Mouse (Mus musculus): Measurements from ENCODE around the gene Tmem212. TPM values are rescaled to one million over a fixed set of nuclear protein-coding genes. Genes with fewer than 3 reads are reported as not detected.

Gene Tmem212
- polyA plus RNA-seq, 2 experiments: not detected

DNA sequence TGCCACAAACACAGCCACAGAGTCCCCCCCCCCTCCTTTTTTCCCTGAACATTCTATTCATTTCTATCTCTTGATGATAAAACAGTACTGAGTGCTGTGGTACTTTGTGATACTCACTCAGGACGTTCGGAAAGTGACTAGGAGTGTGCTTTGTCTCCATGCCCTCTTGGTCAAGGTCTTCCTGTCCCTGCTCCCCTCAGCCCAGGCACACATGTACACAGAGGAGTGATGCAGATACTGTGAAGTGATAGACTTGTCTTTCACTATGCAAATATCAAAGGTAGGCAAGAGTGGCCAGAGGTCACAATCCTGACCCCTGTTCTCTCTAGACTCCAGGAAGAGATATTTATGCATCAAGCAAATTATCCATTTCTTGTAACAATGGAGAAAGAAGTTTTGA, 11.1 kb upstream of the Tmem212 start:
- ATAC-seq (ENCODE audit: low FRiP score, low read depth) (no peak), DNase-seq (ENCODE audit: low spot score) (no peak)
- H3K4me3 ChIP-seq (replicated peaks; ENCODE audit: low read length): no peak overlapping the region
- no peak for TF ChIP-seq POLR2A (IDR thresholded peaks at IDR 0.05; ENCODE audit: borderline replicate concordance, extremely low read depth, insufficient read depth, insufficient read length)
- no peaks in the 10 kb centered on the region for H3K27me3 ChIP-seq (ENCODE audit: control insufficient read depth, insufficient read depth, low read length)
- H3K4me2 ChIP-seq (replicated peaks; ENCODE audit: low read depth, low read length, severe bottlenecking): no peak overlapping the region
- H3K36me3 ChIP-seq (ENCODE audit: control insufficient read depth, insufficient read depth, low read length): no peaks in the 10 kb centered on the region
- 70% methylated on average over 2 of the region's 2 CpGs for WGBS
- H3K27ac ChIP-seq (replicated peaks; ENCODE audit: low read depth, low read length): no peak overlapping the region
- H3K9me3 ChIP-seq (ENCODE audit: control insufficient read depth, low read length): peaks cover 4% of the 10 kb centered on the region; the same call in 1 of the 2 replicates
- H3K9ac ChIP-seq (ENCODE audit: low read depth, low read length, severe bottlenecking): no peak overlapping the region
- H3K4me1 ChIP-seq (ENCODE audit: control insufficient read depth, insufficient read depth, low read length): no peaks in the 10 kb centered on the region

DNA sequence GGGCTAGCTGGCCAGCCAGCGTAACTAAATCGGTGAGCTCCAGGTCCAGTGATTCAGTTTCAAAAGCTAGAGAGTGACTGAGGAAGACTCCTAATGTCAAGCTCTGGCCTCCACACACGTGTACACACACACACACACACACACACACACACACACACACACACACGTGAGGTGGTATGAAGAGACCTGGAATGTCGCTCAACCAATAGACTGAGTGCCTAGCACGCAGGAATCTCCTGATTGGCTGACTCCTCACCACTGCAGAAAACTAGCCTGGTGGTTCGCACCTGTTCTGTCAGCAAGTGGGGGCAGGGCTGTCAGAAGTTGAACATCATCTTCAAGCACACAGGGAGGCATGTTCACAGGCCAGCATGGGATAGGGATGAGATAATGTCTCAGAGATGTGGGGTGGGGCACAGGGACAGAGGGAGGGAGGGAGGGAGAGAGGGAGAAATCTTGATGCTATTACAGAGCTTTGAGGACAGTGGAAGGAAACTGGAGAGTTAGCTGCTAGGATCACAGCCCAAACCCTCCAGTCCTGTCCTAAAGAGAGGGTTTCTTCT, 10.6 kb upstream of the Tmem212 start:
- Histone ChIP-seq H3K4me2 (replicated peaks; ENCODE audit: low read depth, low read length, severe bottlenecking) (no peak overlapping the region), H3K27me3 (ENCODE audit: control insufficient read depth, insufficient read depth, low read length) (no peaks in the 10 kb centered on the region), H3K4me1 (ENCODE audit: control insufficient read depth, insufficient read depth, low read length) (no peaks in the 10 kb centered on the region), H3K9ac (ENCODE audit: low read depth, low read length, severe bottlenecking) (no peak overlapping the region), H3K27ac (replicated peaks; ENCODE audit: low read depth, low read length) (no peak overlapping the region), H3K4me3 (replicated peaks; ENCODE audit: low read length) (no peak overlapping the region), H3K36me3 (ENCODE audit: control insufficient read depth, insufficient read depth, low read length) (no peaks in the 10 kb centered on the region), H3K9me3 (ENCODE audit: control insufficient read depth, low read length) (peaks cover 4% of the 10 kb centered on the region; the same call in 1 of the 2 replicates)
- ATAC-seq (ENCODE audit: low FRiP score, low read depth) (peak; percentile 53; the same call in 1 of the 2 replicates), DNase-seq (ENCODE audit: low spot score) (peak; percentile 14)
- 74% methylated on average over 7 of the region's 7 CpGs for WGBS
- TF ChIP-seq POLR2A (IDR thresholded peaks at IDR 0.05; ENCODE audit: borderline replicate concordance, extremely low read depth, insufficient read depth, insufficient read length): no peak

DNA sequence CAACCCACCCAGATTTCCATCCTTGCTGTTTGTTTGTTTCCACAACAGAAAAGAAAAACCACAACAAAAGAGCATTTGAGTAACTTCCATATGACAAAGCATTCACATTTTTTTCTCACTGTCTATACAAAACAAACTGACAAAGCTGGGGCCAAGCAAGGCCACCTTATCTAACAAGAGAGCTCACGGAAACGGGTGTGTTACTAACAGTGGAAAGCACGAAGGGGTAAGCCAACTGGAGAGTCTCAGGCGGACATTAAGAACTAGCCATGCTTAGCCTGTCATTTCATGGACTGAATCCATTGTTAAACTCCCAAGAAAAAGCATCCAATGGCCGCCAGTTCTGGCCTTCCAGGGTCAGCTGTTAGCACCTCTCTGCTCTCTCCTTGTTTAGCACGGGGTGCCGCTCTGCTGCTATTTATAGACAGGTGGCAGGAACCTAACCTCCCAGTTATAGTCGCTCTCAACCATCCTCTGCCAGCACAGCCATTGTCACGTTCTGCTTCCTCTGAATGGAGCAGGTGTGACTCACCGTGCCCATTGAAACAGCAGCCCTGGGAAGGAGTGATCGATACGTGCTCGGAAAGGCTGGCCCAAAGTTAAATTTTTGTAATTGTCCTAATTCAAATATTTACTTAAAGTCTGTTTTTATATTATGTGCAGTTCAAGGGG, 8.6 kb upstream of the Tmem212 start:
- H3K4me2 ChIP-seq (replicated peaks; ENCODE audit: low read depth, low read length, severe bottlenecking): no peak overlapping the region
- no peaks in the 10 kb centered on the region for H3K27me3 ChIP-seq (ENCODE audit: control insufficient read depth, insufficient read depth, low read length)
- no peak for TF ChIP-seq POLR2A (IDR thresholded peaks at IDR 0.05; ENCODE audit: borderline replicate concordance, extremely low read depth, insufficient read depth, insufficient read length)
- H3K27ac ChIP-seq (replicated peaks; ENCODE audit: low read depth, low read length): no peak overlapping the region
- H3K4me1 ChIP-seq (ENCODE audit: control insufficient read depth, insufficient read depth, low read length): no peaks in the 10 kb centered on the region
- H3K4me3 ChIP-seq (replicated peaks; ENCODE audit: low read length): no peak overlapping the region
- 73% methylated on average over 13 of the region's 13 CpGs for WGBS
- H3K36me3 ChIP-seq (ENCODE audit: control insufficient read depth, insufficient read depth, low read length): no peaks in the 10 kb centered on the region
- no peak for DNase-seq (ENCODE audit: low spot score)
- H3K9ac ChIP-seq (ENCODE audit: low read depth, low read length, severe bottlenecking): no peak overlapping the region
- ATAC-seq (ENCODE audit: low FRiP score, low read depth): 0 out of 2 replicates have a peak, but pooled peaks have one; percentile 26
- peaks cover 4% of the 10 kb centered on the region; the same call in 1 of the 2 replicates for H3K9me3 ChIP-seq (ENCODE audit: control insufficient read depth, low read length)

DNA sequence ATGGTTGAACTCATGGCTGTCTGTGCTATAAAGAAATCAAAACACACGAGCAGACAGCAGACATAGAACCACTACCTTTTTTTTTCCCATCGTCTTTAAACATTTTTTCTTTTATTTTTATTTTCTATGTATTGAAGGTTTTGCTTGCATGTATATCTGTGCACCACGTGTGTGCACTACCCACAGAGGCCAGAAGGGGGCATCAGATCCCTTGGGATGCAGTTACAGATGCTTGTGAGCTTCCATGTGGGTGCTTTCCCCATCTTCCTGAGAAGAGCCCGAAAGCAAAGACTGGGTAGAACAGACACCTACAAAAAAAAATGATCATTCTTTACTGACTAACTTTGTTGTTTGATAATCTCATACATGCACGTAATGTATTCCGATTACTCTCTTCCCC, 5.7 kb upstream of the Tmem212 start:
- ATAC-seq (ENCODE audit: low FRiP score, low read depth): no peak
- 85% methylated on average over 6 of the region's 6 CpGs for WGBS
- Histone ChIP-seq H3K9me3 (ENCODE audit: control insufficient read depth, low read length) (no peaks in the 10 kb centered on the region), H3K27ac (replicated peaks; ENCODE audit: low read depth, low read length) (no peak overlapping the region), H3K36me3 (ENCODE audit: control insufficient read depth, insufficient read depth, low read length) (no peaks in the 10 kb centered on the region), H3K4me1 (ENCODE audit: control insufficient read depth, insufficient read depth, low read length) (peaks cover 10% of the 10 kb centered on the region; the same call in 1 of the 2 replicates), H3K4me3 (replicated peaks; ENCODE audit: low read length) (no peak overlapping the region), H3K4me2 (replicated peaks; ENCODE audit: low read depth, low read length, severe bottlenecking) (no peak overlapping the region), H3K27me3 (ENCODE audit: control insufficient read depth, insufficient read depth, low read length) (no peaks in the 10 kb centered on the region), H3K9ac (ENCODE audit: low read depth, low read length, severe bottlenecking) (no peak overlapping the region)
- TF ChIP-seq POLR2A (IDR thresholded peaks at IDR 0.05; ENCODE audit: borderline replicate concordance, extremely low read depth, insufficient read depth, insufficient read length): no peak
- no peak for DNase-seq (ENCODE audit: low spot score)

DNA sequence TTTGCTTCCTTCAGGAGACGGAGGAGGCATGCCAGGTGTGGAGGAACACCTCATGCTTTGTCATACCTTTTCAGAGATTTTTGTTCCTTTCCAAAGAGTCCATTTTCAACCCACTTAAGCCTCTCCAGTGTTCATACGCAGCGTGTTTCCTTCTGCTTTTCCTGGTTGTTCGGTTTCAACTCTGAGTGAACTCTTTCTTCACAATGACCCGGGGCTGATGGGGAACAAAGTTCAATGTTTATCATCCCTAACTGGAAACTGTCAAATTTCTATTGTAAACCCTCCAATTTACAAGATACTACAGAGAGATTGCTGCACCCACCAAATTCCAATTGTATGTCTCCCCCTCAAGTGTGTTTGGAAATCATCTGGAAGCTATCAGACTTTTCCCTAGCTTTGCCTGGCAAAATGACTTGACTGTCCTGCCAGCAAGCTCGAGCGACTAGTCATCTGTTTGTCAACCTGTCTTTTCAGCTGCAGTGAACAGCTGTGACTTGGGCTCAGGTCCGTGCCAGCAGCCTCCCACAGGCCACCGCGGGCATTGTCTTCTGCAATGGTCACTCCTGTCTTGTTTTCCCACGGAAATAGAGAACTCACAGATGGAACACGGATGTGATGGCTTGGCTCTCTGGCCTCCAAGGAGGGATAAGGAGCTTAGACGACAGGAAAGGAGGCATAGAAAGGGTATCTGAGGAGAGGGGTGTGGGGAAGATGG, 3.0 kb upstream of the Tmem212 start:
- Histone ChIP-seq H3K36me3 (ENCODE audit: control insufficient read depth, insufficient read depth, low read length) (no peaks in the 10 kb centered on the region), H3K9ac (ENCODE audit: low read depth, low read length, severe bottlenecking) (no peak overlapping the region), H3K4me3 (replicated peaks; ENCODE audit: low read length) (no peak overlapping the region), H3K4me1 (ENCODE audit: control insufficient read depth, insufficient read depth, low read length) (peaks cover 10% of the 10 kb centered on the region; the same call in 1 of the 2 replicates), H3K4me2 (replicated peaks; ENCODE audit: low read depth, low read length, severe bottlenecking) (no peak overlapping the region), H3K9me3 (ENCODE audit: control insufficient read depth, low read length) (no peaks in the 10 kb centered on the region), H3K27ac (replicated peaks; ENCODE audit: low read depth, low read length) (0 out of 2 replicates have a peak overlapping the region, but pooled peaks have one; percentile 19), H3K27me3 (ENCODE audit: control insufficient read depth, insufficient read depth, low read length) (no peaks in the 10 kb centered on the region)
- WGBS: 60% methylated on average over 13 of the region's 13 CpGs
- ATAC-seq (ENCODE audit: low FRiP score, low read depth) (no peak), DNase-seq (ENCODE audit: low spot score) (peak; percentile 9)
- TF ChIP-seq POLR2A (IDR thresholded peaks at IDR 0.05; ENCODE audit: borderline replicate concordance, extremely low read depth, insufficient read depth, insufficient read length): no peak

Data from limb, embryonic 14.5 days (tissue).